Mouse (Mus musculus) kidney, postnatal 0 days (tissue): ENCODE results near the gene H2-Aa. TPM values are rescaled to one million over a fixed set of nuclear protein-coding genes. Genes with fewer than 3 reads are reported as not detected.
A peak's percentile ranks its signal among the peaks of the same experiment; 100 is the strongest.

Source experiments
- ATAC-seq: fragments of 200-750 bp; cut with Nextera tagmentation; replicated peaks from 2 replicates; pipeline ENCODE4 v1.8.0; 2017; ENCODE audit warnings: low read depth, moderate number of reproducible peaks, moderate TSS enrichment, moderate library complexity; ENCODE audit not compliant: low FRiP score
- DNase-seq: peaks from one replicate; pipeline ENCODE4 v3.0.0-alpha.2; 2016; ENCODE audit warnings: low spot score
- H3K27ac ChIP-seq: fragments of 300-500 bp; sonication (generic); 2 replicates; pipeline ENCODE4 v1.5.1; 2014; ENCODE audit warnings: mild to moderate bottlenecking
- H3K27me3 ChIP-seq: fragments of 300-500 bp; sonication (generic); 2 replicates; pipeline ENCODE4 v1.6.1; 2014; ENCODE audit warnings: low read length, mixed read lengths; ENCODE audit not compliant: insufficient read depth
- H3K36me3 ChIP-seq: fragments of 300-500 bp; sonication (generic); 2 replicates; pipeline ENCODE4 v1.6.1; 2014; ENCODE audit warnings: low read length, mixed read lengths; ENCODE audit not compliant: insufficient read depth
- H3K4me1 ChIP-seq: fragments of 300-500 bp; sonication (generic); replicated peaks from 2 replicates; pipeline ENCODE4 v1.6.1; 2014; ENCODE audit warnings: antibody characterized with exemption, low read length, mixed read lengths; ENCODE audit not compliant: insufficient read depth
- H3K4me2 ChIP-seq: fragments of 300-500 bp; sonication (generic); 2 replicates; pipeline ENCODE4 v1.6.1; 2014; ENCODE audit warnings: mild to moderate bottlenecking, low read length, moderate library complexity, mixed read lengths
- H3K4me3 ChIP-seq: fragments of 300-500 bp; sonication (generic); replicated peaks from 2 replicates; pipeline ENCODE4 v1.5.1; 2014; ENCODE audit warnings: low read depth, low read length
- H3K9ac ChIP-seq: fragments of 300-500 bp; sonication (generic); 2 replicates; pipeline ENCODE4 v1.6.1; 2014; ENCODE audit warnings: low read depth, low read length
- H3K9me3 ChIP-seq: fragments of 300-500 bp; sonication (generic); replicated peaks from 2 replicates; pipeline ENCODE4 v1.6.1; 2016; ENCODE audit warnings: low read length, inconsistent platforms, mixed read lengths
- CTCF ChIP-seq: IDR thresholded peaks from 2 replicates; pipeline ENCODE4 v1.5.1; 2016; ENCODE audit warnings: antibody characterized with exemption, low read depth, mild to moderate bottlenecking, moderate library complexity
- WGBS: fragments of 180-500 bp; shearing (Covaris S2); extraction: QIAGEN DNeasy Blood & Tissue Kit; methylation state at CpG from one replicate; pipeline ENCODE4 v1.1.7; 2014; 5-methylcytosine and 5-hydroxymethylcytosine counted together
- polyA plus RNA-seq: library from polyadenylated mRNA; unstranded; fragments of >200 nt; fragmentation: Nextera tagmentation; extraction: Ambion mirVana; gene quantifications from 2 replicates; pipeline ENCODE4 v1.2.1, GENCODE M21; 2015

The H2-Aa gene
- polyA plus RNA-seq, 1 experiment from 2014 or later = 6.0 TPM

- ATAC-seq = no peak
- H3K27ac ChIP-seq = no peak overlapping the region
These were observed 5.9 kb upstream of the H2-Aa start for GRCm38 (mm10) chr17:34293533-34293932.

GRCm38 (mm10) chr17:34292570-34292969 lies 4.9 kb upstream of the H2-Aa start:
- Histone ChIP-seq H3K27ac (no peak overlapping the region), H3K36me3 (no peaks in the 10 kb centered on the region), H3K9ac (no peak overlapping the region), H3K4me1 (no peaks in the 10 kb centered on the region), H3K4me3 (no peak overlapping the region), H3K4me2 (no peak overlapping the region), H3K27me3 (no peaks in the 10 kb centered on the region), H3K9me3 (no peaks in the 10 kb centered on the region)
- no peak for TF ChIP-seq CTCF
- 90% methylated on average over 4 of the region's 4 CpGs for WGBS
- ATAC-seq (no peak), DNase-seq (no peak)

More at GRCm38 (mm10) chr17:34293533-34293932, 5.9 kb upstream of the H2-Aa start:
- Histone ChIP-seq H3K9ac (no peak overlapping the region), H3K4me1 (no peaks in the 10 kb centered on the region), H3K27me3 (no peaks in the 10 kb centered on the region), H3K36me3 (no peaks in the 10 kb centered on the region), H3K4me2 (no peak overlapping the region), H3K9me3 (no peaks in the 10 kb centered on the region), H3K4me3 (no peak overlapping the region)
- no peak for TF ChIP-seq CTCF
- 31% methylated on average over 2 of the region's 2 CpGs for WGBS
- DNase-seq = no peak

- H3K9ac ChIP-seq = no peak overlapping the region
- no peak overlapping the region for H3K4me3 ChIP-seq
- DNase-seq (peak; percentile 90), ATAC-seq (peak; percentile 88)
- 15% methylated on average over 8 of the region's 8 CpGs for WGBS
- H3K4me2 ChIP-seq = no peak overlapping the region
- H3K27ac ChIP-seq = no peak overlapping the region
- no peaks in the 10 kb centered on the region for H3K9me3 ChIP-seq
- H3K36me3 ChIP-seq = no peaks in the 10 kb centered on the region
- H3K4me1 ChIP-seq = no peaks in the 10 kb centered on the region
- no peak for TF ChIP-seq CTCF
- H3K27me3 ChIP-seq = no peaks in the 10 kb centered on the region
These were observed 4.0 kb upstream of the H2-Aa start for GRCm38 (mm10) chr17:34291609-34292008.

GRCm38 (mm10) chr17:34288131-34288530 lies 508 bp upstream of the H2-Aa start:
- no peak overlapping the region for H3K4me3 ChIP-seq
- no peak for TF ChIP-seq CTCF
- DNase-seq (no peak), ATAC-seq (no peak)
- H3K36me3 ChIP-seq = no peaks in the 10 kb centered on the region
- 75% methylated on average over 3 of the region's 3 CpGs for WGBS
- H3K27me3 ChIP-seq = no peaks in the 10 kb centered on the region
- no peak overlapping the region for H3K4me2 ChIP-seq
- no peak overlapping the region for H3K9ac ChIP-seq
- H3K4me1 ChIP-seq = no peaks in the 10 kb centered on the region
- H3K9me3 ChIP-seq = no peaks in the 10 kb centered on the region
- H3K27ac ChIP-seq = no peak overlapping the region

- H3K27ac ChIP-seq = no peak overlapping the region
- no peak for DNase-seq
- H3K36me3 ChIP-seq = no peaks in the 10 kb centered on the region
- ATAC-seq = no peak
- H3K4me1 ChIP-seq = no peaks in the 10 kb centered on the region
- H3K4me3 ChIP-seq = no peak overlapping the region
- H3K4me2 ChIP-seq = no peak overlapping the region
- no peak overlapping the region for H3K9ac ChIP-seq
- no peaks in the 10 kb centered on the region for H3K27me3 ChIP-seq
- no peaks in the 10 kb centered on the region for H3K9me3 ChIP-seq
- WGBS = 67% methylated on average over 6 of the region's 6 CpGs
- TF ChIP-seq CTCF = no peak
These were observed 624 bp downstream of the H2-Aa start for GRCm38 (mm10) chr17:34286999-34287398.

GRCm38 (mm10) chr17:34286501-34286900 lies 1.1 kb downstream of the H2-Aa start:
- no peak overlapping the region for H3K4me2 ChIP-seq
- no peaks in the 10 kb centered on the region for H3K9me3 ChIP-seq
- no peak for ATAC-seq
- 79% methylated on average over 5 of the region's 5 CpGs for WGBS
- no peak for DNase-seq
- no peak overlapping the region for H3K9ac ChIP-seq
- no peak overlapping the region for H3K4me3 ChIP-seq
- H3K27ac ChIP-seq = no peak overlapping the region
- TF ChIP-seq CTCF = no peak
- H3K36me3 ChIP-seq = no peaks in the 10 kb centered on the region
- H3K4me1 ChIP-seq = no peaks in the 10 kb centered on the region
- no peaks in the 10 kb centered on the region for H3K27me3 ChIP-seq

- no peaks in the 10 kb centered on the region for H3K9me3 ChIP-seq
- ATAC-seq (no peak), DNase-seq (peak; percentile 33)
- H3K4me1 ChIP-seq = no peaks in the 10 kb centered on the region
- no peak overlapping the region for H3K9ac ChIP-seq
- H3K4me2 ChIP-seq = no peak overlapping the region
- H3K27ac ChIP-seq = no peak overlapping the region
- WGBS = 39% methylated on average over 4 of the region's 4 CpGs
- no peaks in the 10 kb centered on the region for H3K36me3 ChIP-seq
- H3K27me3 ChIP-seq = no peaks in the 10 kb centered on the region
- peak; percentile 66 for TF ChIP-seq CTCF
- no peak overlapping the region for H3K4me3 ChIP-seq
These were observed 1.8 kb downstream of the H2-Aa start for GRCm38 (mm10) chr17:34285848-34286247.
